Mouse (Mus musculus) liver, postnatal 0 days (tissue): ENCODE results near the gene Cox7a2. TPM values are rescaled to one million over a fixed set of nuclear protein-coding genes. Genes with fewer than 3 reads are reported as not detected.

ENCODE experiments used
- ATAC-seq: fragments of 200-750 bp; cut with Nextera tagmentation; 2 replicates; pipeline ENCODE4 v1.8.0; 2017; ENCODE audit warnings: mild to moderate bottlenecking, moderate library complexity
- DNase-seq: peaks from one replicate; pipeline ENCODE4 v3.0.0-alpha.2; 2016
- H3K27ac ChIP-seq: fragments of 300-500 bp; sonication (generic); 2 replicates; pipeline ENCODE4 v1.5.1; 2014; ENCODE audit warnings: antibody characterized with exemption, moderate library complexity, mild to moderate bottlenecking, low read depth
- H3K27me3 ChIP-seq: fragments of 300-500 bp; sonication (generic); 2 replicates; pipeline ENCODE4 v1.6.1; 2014; ENCODE audit warnings: low read length, control low read depth, mixed read lengths; ENCODE audit not compliant: insufficient read depth
- H3K36me3 ChIP-seq: fragments of 300-500 bp; sonication (generic); replicated peaks from 2 replicates; pipeline ENCODE4 v1.6.1; 2014; ENCODE audit warnings: mild to moderate bottlenecking, control low read depth, low read length, moderate library complexity, mixed read lengths; ENCODE audit not compliant: insufficient read depth
- H3K4me1 ChIP-seq: fragments of 300-500 bp; sonication (generic); 2 replicates; pipeline ENCODE4 v1.6.1; 2014; ENCODE audit warnings: antibody characterized with exemption, mild to moderate bottlenecking, control low read depth; ENCODE audit not compliant: insufficient read depth
- H3K4me2 ChIP-seq: fragments of 300-500 bp; sonication (generic); 2 replicates; pipeline ENCODE4 v1.6.1; 2014; ENCODE audit warnings: low read depth, mild to moderate bottlenecking, low read length, moderate library complexity, mixed read lengths
- H3K4me3 ChIP-seq: fragments of 300-500 bp; sonication (generic); 2 replicates; pipeline ENCODE4 v1.5.1; 2014; ENCODE audit warnings: low read depth, low read length
- H3K9ac ChIP-seq: fragments of 300-500 bp; sonication (generic); replicated peaks from 2 replicates; pipeline ENCODE4 v1.6.1; 2014; ENCODE audit warnings: mild to moderate bottlenecking, moderate library complexity
- H3K9me3 ChIP-seq: fragments of 300-500 bp; sonication (generic); 2 replicates; pipeline ENCODE4 v1.6.1; 2016; ENCODE audit warnings: mild to moderate bottlenecking, control low read depth, low read length, mixed read lengths
- CTCF ChIP-seq: sonication (generic); IDR thresholded peaks from 2 replicates; pipeline ENCODE4 v1.5.1; 2016; ENCODE audit warnings: antibody characterized with exemption, low read depth
- EP300 ChIP-seq: IDR thresholded peaks from 2 replicates; pipeline ENCODE4 v1.6.1; 2016; ENCODE audit warnings: antibody characterized with exemption, low read depth, mild to moderate bottlenecking
- WGBS: fragments of 180-500 bp; shearing (Covaris S2); extraction: QIAGEN DNeasy Blood & Tissue Kit; methylation state at CpG from one replicate; pipeline ENCODE4 v1.1.7; 2014; ENCODE audit not compliant: insufficient replicate concordance; 5-methylcytosine and 5-hydroxymethylcytosine counted together
- polyA plus RNA-seq: library from polyadenylated mRNA; unstranded; fragments of >200 nt; fragmentation: Nextera tagmentation; extraction: Ambion mirVana; gene quantifications from 2 replicates; pipeline ENCODE4 v1.2.1, GENCODE M21; 2015

The Cox7a2 gene
- polyA plus RNA-seq, 1 experiment from 2014 or later, result 756 TPM

GRCm38 (mm10) chr9:79719451-79719850 lies 40.2 kb downstream of the Cox7a2 start:
- under 1% methylated on average over 28 of the region's 28 CpGs for WGBS
- ATAC-seq, result no peak

GRCm38 (mm10) chr9:79718481-79719370 lies 41.0 kb downstream of the Cox7a2 start, which contains the start of gene Col12a1:
TSS of gene Col12a1 (minus strand) at chr9:79718831.
- Histone ChIP-seq H3K4me2 (peak within 1 kb of the TSS; percentile 77), H3K4me3 (peak within 1 kb of the TSS; percentile 45), H3K9me3 (no peaks in the 10 kb centered on the region), H3K36me3 (no peaks in the 10 kb centered on the region), H3K27ac (no peak within 1 kb of the TSS), H3K4me1 (peaks cover 16% of the 10 kb centered on the region), H3K9ac (no peak within 1 kb of the TSS; the same call in 1 of the 2 replicates), H3K27me3 (peaks cover 40% of the 10 kb centered on the region)
- DNase-seq (peak; percentile 23), ATAC-seq (no peak)
- no peak for TF ChIP-seq CTCF
- TF ChIP-seq EP300, result no peak
- 1% methylated on average over 64 of the region's 64 CpGs for WGBS

More at GRCm38 (mm10) chr9:79719451-79719850, 40.2 kb downstream of the Cox7a2 start:
- Histone ChIP-seq H3K4me2 (peak overlapping the region; percentile 77), H3K9ac (no peak overlapping the region), H3K36me3 (no peaks in the 10 kb centered on the region), H3K4me1 (peaks cover 16% of the 10 kb centered on the region), H3K9me3 (no peaks in the 10 kb centered on the region), H3K4me3 (peak overlapping the region; percentile 45; the same call in 1 of the 2 replicates), H3K27ac (no peak overlapping the region), H3K27me3 (peaks cover 40% of the 10 kb centered on the region)
- no peak for DNase-seq
- TF ChIP-seq EP300 (no peak), CTCF (no peak)

- Histone ChIP-seq H3K9me3 (no peaks in the 10 kb centered on the region), H3K4me1 (peaks cover 16% of the 10 kb centered on the region), H3K4me2 (peak overlapping the region; percentile 77), H3K9ac (no peak overlapping the region; the same call in 1 of the 2 replicates), H3K4me3 (peak overlapping the region; percentile 45), H3K36me3 (no peaks in the 10 kb centered on the region), H3K27ac (no peak overlapping the region), H3K27me3 (peaks cover 40% of the 10 kb centered on the region)
- TF ChIP-seq CTCF (no peak), EP300 (no peak)
- 3% methylated on average over 22 of the region's 22 CpGs for WGBS
- peak; percentile 36 for DNase-seq
- no peak for ATAC-seq
These were observed 41.7 kb downstream of the Cox7a2 start for GRCm38 (mm10) chr9:79717836-79718475.

DNA sequence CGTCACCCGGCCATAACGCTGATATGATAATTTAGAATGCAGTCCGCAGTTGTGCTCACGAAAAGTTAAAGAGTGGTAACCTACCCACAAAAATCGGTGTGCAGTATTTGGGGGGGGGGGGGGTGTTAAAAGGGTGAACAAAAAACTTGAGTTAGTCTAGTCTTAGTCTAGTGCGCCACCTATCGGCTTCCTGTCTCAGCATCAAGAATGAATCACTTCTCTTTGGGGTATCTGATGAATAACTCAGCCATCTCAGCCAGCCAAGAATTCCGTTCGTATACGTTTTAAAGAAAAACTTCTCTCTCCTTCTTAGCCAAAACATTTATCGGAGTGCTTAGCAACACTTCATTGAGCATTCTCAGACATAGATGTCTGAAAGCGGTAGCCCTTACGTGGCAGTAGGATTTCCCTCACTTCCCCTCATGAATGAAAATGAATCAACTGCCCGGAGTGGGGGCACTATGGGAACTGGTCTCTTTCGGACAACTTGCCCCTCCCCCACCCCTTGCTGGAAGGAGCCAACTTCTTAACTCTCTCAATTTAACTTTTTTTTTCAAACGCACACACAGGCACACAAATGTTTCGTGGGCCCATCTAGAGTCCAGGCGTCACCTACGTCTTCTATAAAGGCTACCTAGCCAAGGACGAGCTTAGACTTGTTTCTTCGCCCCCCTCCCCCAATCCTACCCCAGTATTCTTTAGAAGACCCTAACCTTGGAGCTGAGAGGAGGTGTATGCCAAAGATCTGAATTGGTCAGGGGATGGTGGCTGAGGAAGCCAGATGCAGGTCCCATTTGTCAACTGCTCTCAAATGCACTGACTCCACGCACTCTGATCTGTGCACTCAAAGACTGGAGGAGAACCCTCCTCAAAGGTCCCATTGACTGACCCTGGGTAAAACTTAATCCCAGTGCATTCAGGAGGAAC lies 42.5 kb downstream of the Cox7a2 start:
- no peak for TF ChIP-seq EP300
- TF ChIP-seq CTCF, result peak; percentile 70
- no peak overlapping the region for H3K27ac ChIP-seq
- no peak for ATAC-seq
- H3K36me3 ChIP-seq, result no peaks in the 10 kb centered on the region
- DNase-seq, result peak; percentile 67
- H3K4me1 ChIP-seq, result peaks cover 16% of the 10 kb centered on the region
- no peaks in the 10 kb centered on the region for H3K9me3 ChIP-seq
- H3K4me3 ChIP-seq, result no peak overlapping the region
- H3K27me3 ChIP-seq, result peaks cover 40% of the 10 kb centered on the region
- H3K9ac ChIP-seq, result no peak overlapping the region
- peak overlapping the region; percentile 77 for H3K4me2 ChIP-seq
- WGBS, result 11% methylated on average over 23 of the region's 23 CpGs

DNA sequence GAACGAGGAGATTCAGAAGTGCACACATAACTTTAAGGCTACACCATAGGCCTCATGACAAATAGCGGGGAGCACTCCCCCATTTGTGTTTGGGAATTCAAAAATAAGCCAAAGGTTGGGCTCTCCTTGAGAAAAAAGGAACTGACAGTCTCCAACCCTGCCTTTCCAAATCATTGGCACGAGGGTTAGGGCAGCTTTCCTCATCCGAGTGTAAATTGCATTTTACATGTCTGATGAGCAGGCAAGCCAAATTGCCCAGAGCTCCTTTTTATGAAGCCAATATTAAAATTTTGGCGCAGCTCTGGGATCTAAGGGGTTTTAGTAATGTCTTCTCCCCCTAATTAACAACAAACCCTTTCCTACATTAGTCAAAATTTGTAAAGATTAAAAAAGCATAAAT lies 43.2 kb downstream of the Cox7a2 start:
- TF ChIP-seq CTCF (no peak), EP300 (no peak)
- Histone ChIP-seq H3K36me3 (no peaks in the 10 kb centered on the region), H3K27ac (no peak overlapping the region), H3K9ac (no peak overlapping the region), H3K27me3 (peaks cover 40% of the 10 kb centered on the region), H3K9me3 (no peaks in the 10 kb centered on the region), H3K4me2 (no peak overlapping the region), H3K4me1 (peaks cover 16% of the 10 kb centered on the region), H3K4me3 (no peak overlapping the region)
- WGBS, result 50% methylated on average over 5 of the region's 5 CpGs
- ATAC-seq, result no peak
- DNase-seq, result no peak
